Mouse (Mus musculus): ENCODE results near the gene Ano4.

Gene Ano4

DNA sequence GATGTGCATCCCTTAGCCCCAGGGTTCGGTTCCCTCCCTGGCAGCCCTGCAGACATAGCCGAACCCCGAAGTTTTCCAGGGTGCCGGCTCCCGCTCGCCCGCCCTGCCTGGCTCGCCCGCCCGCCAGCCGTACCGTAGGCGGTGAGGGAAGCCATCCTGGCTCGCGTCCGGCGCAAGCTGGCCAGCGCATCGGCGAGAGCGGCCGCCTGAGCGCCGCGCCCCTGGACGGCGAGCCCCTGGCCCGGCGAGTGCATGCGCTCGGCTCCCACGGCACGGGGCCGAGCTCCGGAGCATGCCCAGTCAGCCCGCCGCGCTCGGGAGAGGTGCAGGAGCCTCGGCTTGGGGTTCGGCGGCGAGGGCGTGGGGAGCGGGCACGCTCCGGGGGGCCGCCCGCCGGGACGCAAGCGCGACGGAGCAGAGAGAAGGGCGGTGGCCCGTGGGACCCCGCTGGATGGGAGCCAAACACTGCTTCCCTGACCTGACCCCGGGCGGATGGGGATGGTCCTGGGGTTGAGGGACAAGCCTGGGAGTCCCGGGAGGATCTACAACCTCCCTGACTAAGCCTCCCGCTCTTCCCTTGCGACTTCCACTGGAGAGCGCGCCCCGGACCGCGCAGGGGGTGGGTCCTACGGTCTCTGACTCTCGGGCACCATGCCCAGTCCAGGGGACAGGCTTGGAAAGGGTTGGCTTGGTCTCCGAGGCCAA, at the start of gene Ano4:
Ano4 (minus strand) TSS at position 272 of the 705 bp plus-strand sequence.
- in situ Hi-C loops (cut with MboI, MseI) = no loop called here

DNA sequence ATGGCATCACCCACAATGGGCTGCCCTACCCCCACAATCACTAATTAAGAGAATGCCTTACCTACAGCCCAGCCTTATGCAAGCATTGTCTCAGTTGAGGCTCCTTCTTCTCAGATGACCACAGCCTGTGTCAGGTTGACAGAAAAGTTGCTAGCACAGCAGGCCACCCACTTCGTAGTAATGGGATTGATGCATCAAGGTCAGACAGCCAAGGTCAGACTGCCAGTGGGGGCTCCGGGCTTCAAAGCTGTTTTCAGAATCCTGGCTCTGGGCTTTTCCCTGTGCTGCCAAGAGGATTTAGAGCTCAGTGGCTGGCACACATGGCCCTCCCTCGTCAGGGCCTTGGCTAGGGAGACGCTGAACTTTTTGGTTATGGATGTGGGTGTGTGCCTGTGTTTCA, 48.1 kb upstream of the Ano4 start:
- in situ Hi-C loops (cut with MboI, MseI) = no loop called here

DNA sequence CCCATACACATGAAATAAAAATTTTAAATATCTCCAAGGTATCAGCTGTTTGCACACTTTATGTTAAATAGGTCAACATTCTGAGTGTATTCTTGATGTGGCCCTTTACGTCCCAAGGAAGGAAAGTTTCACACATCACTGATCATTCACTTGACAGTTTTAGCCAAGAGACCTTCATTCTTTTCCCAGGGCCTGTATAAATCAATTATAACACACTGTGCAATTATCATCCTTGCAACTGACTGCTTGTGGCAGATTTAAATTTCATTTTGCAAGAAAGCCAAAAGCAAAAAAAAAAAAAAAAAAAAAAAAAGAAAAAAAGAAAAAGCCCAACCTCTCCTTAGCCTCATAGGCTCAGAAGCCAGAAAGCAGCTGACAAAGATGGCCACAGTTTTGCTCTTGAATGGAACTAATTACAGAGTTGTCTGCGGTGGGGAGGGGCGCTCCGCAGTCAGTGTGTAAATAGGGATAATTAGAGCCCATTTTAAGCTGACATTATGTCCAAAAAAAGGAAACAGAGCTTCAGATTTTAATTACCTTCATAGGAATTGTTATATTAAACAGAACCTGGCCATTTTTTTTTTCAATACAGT, 47.1 kb upstream of the Ano4 start:
- in situ Hi-C loops (cut with MboI, MseI) = no loop called here

DNA sequence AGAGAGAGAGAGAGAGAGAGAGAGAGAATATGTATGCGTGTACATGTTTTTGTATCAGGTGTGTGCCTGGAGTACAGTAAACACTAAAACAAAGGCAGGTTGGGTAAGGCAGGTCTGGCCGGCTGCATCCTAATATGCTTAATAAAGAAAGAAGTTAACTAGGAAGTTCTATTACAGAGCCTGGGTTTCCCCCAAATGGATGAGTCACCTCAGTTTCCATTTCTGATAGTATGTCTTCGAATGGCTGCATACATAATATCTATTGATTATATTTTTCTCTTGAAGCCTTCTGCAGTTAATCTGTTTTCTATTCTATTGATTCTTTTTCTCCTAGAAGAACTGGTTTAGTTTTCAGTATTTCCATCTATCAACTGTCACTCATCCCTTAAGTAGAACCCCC, 41.9 kb upstream of the Ano4 start:
- in situ Hi-C loops (cut with MboI, MseI) = no loop called here

DNA sequence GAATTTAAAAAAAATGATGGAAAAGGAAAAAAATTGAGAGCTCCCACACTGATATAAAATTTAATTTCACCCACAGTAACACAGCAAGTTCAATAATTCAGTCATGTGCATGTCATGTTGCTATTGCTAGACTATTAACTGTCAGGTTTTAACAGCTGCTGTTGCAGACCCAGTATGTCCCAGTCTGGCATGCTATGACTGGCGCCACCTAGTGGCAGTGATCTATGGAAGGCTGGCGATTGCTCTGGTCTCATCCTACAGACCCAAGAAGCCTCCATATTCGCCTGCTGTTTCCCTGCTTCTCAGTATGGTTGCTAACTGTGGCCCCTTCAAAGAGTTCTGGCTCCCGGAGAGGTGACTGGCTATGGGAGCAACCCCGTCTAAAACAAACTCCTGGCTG, 38.9 kb upstream of the Ano4 start:
- in situ Hi-C loops (cut with MboI, MseI) = no loop called here

DNA sequence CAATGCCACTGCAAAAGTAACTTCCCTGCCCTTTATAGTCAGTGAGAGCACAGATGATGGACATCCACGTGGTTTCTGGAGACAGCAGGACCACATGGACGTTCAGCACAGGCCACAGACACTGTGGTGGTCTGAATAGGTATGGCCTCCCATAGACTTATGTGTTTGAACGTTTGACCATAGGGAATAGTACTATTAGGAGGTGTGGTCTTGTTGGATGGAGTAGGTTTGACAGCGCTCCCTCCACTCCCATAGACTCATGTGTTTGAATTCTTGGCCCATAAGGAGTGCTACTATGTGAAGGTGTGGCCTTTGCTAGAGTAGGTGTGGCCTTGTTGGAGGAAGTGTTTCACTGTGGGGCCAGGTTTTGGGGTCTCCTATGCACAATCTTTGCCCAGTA, 33.2 kb upstream of the Ano4 start:
- in situ Hi-C loops (cut with MboI, MseI) = loop anchor here (5.0 kb wide), 1 partner anchor 50 kb away; no protein-coding TSS in a partner anchor

DNA sequence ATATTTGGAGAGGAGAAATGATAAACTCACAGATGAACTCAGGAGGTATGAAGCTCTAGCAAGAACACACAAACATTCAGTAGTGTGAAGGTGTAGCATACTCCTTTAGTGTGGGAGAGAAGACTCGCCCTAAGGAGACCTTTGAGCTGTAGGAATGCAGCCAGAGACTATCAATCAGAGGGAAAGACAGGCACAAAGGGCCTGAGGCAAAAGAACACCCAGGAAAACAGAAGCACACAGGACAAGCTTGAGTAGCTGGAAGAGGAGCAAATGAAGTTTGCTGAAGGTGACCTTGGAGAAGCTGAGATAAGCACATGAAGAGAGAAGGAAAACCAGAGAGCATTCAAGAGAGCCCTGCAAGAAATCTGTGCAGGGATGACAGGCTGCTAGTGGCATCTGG, 25.5 kb upstream of the Ano4 start:
- in situ Hi-C loops (cut with MboI, MseI) = no loop called here

DNA sequence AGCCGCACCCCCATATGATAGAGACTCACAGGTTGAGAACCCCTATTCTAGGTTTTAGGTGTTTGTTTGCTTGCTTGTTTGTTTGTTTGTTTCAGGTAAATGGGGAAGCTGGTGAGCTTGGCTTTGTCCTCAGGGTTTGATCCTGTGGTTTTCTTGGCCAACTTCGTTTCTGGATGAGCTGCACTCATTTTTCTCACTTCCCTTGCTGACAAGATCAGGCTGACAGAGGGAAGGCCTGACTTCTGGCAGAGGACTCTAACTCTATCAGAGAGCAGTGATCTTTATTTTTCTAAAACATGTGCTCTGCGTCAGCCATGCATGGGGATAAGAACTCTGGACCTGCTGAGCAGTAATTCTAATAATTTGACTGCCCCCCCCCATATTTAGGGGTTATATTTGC, 14.4 kb upstream of the Ano4 start:
- in situ Hi-C loops (cut with MboI, MseI) = no loop called here

DNA sequence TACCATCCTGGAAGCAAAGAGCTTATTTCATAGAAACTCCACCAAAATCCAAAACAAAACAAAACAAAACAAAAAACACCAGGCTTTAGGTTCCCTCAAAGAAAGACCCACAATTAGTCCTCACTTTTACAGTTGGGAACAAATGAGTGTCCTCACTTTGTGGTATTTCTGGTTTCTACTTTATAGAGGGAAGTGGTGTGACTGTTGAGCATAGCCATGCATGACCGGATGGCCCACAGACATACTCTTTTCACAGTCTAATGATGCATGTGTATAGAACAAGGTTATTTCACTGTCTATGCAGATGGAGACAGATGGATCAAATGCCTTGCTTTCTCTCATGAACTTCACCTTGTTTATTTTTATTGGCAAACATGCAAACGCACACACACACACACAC, 10.1 kb upstream of the Ano4 start:
- in situ Hi-C loops (cut with MboI, MseI) = no loop called here

DNA sequence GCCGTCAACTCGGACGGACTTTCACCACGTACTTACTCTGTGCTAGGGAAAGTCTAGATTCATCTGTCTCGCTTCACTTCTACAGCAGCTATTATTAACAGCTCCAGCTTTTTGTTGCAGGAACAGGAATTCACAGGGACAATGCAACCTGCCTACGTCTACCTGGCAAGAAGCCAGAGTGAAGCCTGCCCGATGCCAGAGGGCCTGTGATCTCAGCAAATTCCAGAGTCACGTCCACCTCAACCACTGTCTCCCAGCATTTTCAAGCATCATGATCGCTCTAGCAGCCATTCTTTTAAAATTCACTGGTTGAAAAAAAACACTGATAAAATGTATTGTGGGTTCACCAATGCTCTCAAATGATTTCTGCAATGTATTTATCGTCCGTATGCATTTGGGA, 6.9 kb upstream of the Ano4 start:
- in situ Hi-C loops (cut with MboI, MseI) = no loop called here

DNA sequence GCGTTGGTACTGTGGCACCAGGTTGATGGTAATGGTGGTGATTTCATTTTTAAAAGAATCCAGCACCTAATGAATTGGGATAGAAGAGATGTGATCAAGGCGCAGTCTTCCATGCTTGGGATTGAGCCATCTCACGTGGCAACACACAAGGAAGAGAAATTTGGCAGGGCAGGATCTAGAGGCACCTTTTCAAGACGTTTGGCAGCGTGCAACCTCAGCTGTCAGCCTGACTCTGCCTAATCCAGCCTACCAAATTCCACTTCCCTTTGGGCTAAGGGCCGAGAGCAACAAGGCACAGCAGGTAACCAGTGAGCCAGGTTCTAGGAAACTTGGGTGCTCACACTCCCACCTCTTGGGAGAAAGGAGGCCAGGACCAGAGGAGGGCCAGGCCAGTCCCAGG, 1.0 kb upstream of the Ano4 start:
- in situ Hi-C loops (cut with MboI, MseI) = no loop called here

DNA sequence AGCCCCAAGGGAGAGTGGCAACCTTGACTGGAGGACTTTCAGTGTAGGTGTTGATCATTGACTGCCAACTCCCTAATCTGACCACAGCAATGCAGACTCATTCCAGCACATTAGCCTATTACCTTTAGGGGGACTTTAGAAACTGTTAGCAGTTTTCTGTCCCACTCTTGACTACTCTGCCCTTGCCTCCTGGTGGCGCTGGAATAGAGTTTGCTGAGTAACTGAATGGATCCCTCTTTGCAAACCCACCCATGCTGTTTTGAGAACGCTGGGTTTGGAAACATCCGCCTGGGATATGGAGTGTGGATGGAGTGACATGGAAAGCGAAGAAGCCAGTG, 603 bp upstream of the Ano4 start:
- in situ Hi-C loops (cut with MboI, MseI) = no loop called here

DNA sequence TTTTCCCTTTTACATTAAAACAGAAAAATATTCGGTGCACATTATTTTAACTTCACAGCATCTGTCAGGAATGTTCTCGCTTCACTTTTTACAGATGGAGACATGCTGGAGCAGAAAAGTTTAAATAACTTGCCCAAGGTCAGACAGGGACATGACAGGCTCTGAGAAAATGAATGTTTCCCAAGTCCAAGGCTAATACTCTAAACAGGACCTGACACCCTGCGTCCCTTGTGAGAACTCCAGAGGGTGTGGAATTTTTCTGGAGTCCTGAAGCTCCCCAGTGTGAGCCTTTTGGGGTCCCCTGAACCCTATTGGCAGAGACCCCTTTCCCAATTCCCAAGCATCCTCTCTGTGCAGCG, 451 bp downstream of the Ano4 start:
- in situ Hi-C loops (cut with MboI, MseI) = no loop called here

DNA sequence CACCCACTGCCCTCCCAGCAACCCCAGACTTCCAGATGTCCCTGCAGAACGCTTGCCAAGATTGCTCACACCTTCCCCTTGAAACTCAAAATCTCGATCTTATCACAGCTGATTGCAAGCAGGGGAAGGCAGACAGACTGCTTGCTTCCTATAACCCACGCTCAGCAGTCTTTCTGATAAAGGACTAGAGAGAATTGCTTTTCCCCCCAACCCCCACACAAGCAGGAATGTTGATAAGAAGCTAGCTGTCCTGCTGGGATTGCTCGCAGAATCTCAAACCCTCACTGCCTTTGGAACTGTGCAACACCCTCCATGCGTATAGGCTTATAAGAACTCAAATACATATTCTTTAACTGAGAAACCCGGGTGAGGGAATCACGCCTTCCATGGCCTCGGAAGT, 846 bp downstream of the Ano4 start:
- in situ Hi-C loops (cut with MboI, MseI) = no loop called here

DNA sequence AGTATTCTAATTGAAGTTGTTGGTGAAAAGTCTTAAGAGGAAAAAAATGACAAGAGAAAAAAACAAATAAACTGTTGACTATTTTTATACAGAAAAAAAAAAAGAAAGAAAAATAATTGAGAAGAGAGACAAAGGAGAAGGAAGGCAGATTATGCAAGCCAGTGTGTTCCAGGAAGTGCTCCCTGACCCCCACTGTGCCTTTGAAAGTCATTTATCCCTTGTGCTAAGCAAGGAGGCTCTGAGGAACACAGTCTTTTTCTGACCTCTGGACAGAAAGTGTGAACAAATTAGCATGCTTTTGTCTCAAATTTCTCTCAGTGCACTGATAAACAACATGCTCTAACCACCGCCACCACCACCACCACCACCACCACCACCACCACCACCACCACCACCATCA, 14.3 kb downstream of the Ano4 start:
- in situ Hi-C loops (cut with MboI, MseI) = no loop called here

DNA sequence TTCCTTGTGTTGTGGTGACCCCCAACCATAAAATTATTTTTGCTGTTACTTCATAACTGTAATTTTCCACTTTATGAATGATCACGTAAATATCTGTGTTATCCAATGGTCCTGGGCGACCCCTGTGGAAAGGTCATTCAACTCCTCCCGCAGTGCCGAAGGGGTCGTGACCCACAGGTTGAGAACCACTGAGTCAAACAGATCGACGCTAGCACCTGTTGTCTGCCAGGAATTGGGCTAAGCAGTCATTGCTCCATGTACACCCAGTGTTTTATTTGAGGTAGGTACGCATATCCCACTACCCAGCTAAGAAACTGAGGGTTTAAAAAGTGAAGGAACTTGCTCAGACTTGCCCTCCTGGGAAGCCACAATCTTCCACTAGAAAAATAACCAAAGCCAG, 14.8 kb downstream of the Ano4 start:
- in situ Hi-C loops (cut with MboI, MseI) = loop anchor here (5.0 kb wide), 1 partner anchor 47 kb away; no protein-coding TSS in a partner anchor

DNA sequence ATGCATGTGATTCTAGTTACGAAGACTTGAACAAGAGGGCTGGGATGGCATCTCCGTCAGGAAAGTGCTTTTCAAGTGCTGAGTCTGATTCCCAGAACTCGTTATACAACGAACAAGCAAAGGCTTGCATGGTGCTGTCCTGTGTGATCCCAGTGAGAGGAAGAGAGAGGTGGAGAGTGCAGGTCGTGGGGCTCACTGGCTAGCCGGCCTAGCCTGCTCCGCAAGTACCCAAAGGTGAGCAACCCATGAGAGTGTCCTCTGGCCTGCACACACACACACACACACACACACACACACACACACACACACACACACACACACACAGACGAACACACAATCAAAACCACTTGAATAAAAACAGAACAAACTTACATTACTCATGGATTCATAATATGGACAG, 15.7 kb downstream of the Ano4 start:
- in situ Hi-C loops (cut with MboI, MseI) = loop anchor here (5.0 kb wide), 1 partner anchor 48 kb away; no protein-coding TSS in a partner anchor

DNA sequence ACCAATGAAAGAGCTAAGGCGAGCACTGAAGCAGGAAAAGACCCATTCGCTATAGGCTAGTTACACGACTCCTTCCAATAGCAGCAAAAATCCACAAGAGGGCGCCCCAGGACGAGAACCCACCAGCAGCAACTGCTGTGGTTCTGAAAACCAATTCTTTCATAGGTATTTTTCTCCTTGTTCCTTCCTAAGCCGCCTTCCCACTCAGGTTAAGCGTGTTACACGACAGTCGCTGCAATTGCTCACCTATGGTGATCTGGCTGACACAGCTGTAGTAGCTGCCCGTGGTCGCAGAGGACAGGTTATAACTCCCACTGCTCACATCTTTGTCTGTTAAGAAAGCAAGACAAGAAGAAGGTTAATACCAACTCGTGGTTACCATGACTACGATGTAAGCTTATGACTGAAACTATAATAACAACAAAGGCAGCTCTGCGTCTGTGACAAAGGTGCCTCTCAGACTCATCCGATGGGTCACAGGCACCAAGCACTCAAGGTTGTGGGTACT, 17.5 kb downstream of the Ano4 start:
- in situ Hi-C loops (cut with MboI, MseI) = loop anchor here (5.0 kb wide), 1 partner anchor 50 kb away; no protein-coding TSS in a partner anchor

DNA sequence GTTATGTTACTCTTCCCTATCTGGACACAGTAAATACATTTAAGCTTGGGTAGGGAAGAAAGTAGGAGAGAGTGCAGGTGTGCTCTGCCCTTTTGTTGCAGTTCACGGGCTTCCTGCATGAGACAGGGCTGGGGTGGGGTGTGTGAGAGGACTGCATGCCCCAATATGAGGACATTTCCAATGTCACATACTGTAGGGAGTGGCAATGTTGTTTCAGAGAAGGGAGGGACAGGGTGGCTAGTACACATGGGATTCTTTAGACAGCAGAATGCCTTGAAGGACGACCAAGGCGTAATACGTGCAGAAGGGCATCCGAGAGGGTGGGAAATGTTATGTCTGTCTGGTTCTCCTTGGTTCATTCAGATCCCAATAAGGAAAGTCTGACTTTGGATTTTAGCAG, 18.2 kb downstream of the Ano4 start:
- in situ Hi-C loops (cut with MboI, MseI) = loop anchor here (5.0 kb wide), 1 partner anchor 51 kb away; no protein-coding TSS in a partner anchor

DNA sequence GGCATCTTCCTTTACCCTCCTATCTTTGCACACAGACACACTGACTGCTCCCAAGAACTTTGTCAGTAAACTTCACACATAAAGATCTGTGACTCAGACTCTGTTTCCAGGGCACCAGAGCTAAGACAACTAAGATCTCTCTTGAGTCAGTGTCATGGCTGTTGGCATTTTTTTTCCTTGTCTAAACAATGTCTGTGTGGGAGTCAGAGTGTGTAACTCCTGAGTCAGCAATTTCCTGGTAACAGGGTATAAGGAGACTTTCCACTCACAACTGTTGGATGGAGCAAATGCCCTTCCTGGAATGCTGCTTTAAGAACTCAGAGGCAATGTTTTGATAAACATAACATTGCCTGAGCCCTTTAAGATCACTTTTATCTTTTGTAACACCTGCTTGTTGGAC, 37.0 kb downstream of the Ano4 start:
- in situ Hi-C loops (cut with MboI, MseI) = no loop called here

DNA sequence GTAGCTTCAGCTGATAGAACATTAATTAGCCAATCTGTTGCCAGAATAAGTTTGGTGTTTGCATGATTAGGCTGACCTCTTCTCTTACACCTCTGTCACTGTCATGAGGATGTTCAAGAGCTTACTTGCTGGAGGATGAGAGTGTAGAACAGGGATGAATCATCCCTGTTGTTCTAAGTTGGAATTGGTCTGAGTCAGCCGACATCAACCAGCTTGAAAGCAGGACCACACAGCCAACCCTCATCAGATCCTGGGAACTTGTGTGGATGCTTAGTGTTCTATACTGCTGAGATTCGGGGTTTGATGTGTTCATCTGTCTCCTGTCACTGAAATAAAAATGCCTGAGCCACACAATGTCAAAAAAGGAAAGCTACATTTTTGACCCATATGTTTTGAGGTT, 44.2 kb downstream of the Ano4 start:
- in situ Hi-C loops (cut with MboI, MseI) = no loop called here

DNA sequence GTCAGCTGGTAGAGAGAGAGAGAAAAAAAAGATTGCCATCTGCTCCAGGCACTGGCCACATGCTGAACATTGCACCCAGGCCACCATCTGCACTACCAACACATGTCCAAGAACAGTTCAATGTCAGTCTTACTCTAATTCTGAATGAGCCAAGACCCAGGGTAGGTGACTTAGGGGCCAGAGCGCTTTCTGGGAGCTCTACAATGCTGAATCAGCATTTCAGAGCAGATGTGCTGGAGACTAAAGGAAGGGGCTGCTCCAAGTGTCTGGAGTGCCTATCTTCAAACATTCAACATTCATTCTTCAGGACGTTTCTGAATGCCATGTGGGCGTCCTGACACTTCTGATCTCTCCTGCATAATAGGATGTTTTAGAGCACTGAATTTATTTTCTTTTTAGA, 51.8 kb downstream of the Ano4 start:
- in situ Hi-C loops (cut with MboI, MseI) = no loop called here

DNA sequence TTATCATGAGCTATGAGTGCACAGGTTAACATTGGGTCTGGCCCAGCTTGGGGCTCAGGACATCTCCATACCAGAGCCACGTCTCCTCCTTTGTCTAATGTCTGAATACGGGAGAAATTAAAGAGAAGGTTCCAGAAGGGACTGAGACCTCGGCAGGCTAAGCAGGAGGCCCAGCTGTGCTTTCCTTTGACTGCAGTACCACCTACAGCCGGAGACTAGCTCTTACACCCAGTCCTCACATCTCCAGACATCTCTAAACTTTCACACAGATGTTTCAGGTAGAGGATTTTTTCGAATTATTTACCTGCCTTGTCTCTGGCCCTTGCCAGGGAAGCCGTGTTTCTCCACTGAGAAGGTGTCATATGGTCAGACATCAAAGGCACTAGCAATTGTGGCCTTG, 53.9 kb downstream of the Ano4 start:
- in situ Hi-C loops (cut with MboI, MseI) = no loop called here

DNA sequence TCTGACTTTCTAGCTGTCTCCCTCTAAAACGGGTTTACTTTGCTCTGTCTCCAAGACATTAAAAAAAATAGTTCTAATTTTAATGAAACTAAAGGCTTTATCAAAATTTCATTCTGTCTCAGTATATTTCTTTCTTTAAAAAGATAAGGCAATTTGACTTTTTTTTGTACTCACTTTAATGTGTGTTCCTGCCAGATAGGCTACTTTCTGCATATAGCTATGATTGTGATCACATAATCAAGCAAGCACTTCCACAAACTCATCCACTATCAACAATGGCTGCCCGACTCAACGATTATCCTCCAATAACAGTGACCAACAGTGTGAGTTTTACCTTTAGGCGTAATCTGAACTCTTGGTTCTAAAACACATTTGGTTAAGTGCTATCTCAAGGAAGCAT, 55.3 kb downstream of the Ano4 start:
- in situ Hi-C loops (cut with MboI, MseI) = no loop called here

All from T-helper 1 cell (primary cell).